Mouse (Mus musculus): ENCODE results near the gene Chka.
A peak's percentile ranks its signal among the peaks of the same experiment; 100 is the strongest.

The Chka gene

GRCm38 (mm10) chr19:3890181-3890580, 38.6 kb downstream of the Chka start:
- no peak for DNase-seq

- no peak for DNase-seq
Observed at GRCm38 (mm10) chr19:3893545-3894116, 42.1 kb downstream of the Chka start.

- no peak for DNase-seq
Observed at GRCm38 (mm10) chr19:3894294-3894693, 42.7 kb downstream of the Chka start.

- DNase-seq, result no peak
Observed at GRCm38 (mm10) chr19:3895171-3895631, 43.6 kb downstream of the Chka start.

GRCm38 (mm10) chr19:3896208-3896607, 44.6 kb downstream of the Chka start:
- no peak for DNase-seq

GRCm38 (mm10) chr19:3897557-3897956, 46.0 kb downstream of the Chka start:
- DNase-seq, result no peak

- DNase-seq, result no peak
Observed at GRCm38 (mm10) chr19:3898952-3899351, 47.4 kb downstream of the Chka start.

GRCm38 (mm10) chr19:3899618-3900017, 48.0 kb downstream of the Chka start:
- no peak for DNase-seq

GRCm38 (mm10) chr19:3902966-3903365, 51.4 kb downstream of the Chka start:
- DNase-seq, result no peak

GRCm38 (mm10) chr19:3903648-3904362, 52.2 kb downstream of the Chka start:
- no peak for DNase-seq

GRCm38 (mm10) chr19:3904363-3904675, 52.7 kb downstream of the Chka start:
- DNase-seq, result no peak

GRCm38 (mm10) chr19:3905261-3905969, 53.8 kb downstream of the Chka start:
- peak; percentile 55 for DNase-seq

GRCm38 (mm10) chr19:3906326-3906725, 54.8 kb downstream of the Chka start:
- no peak for DNase-seq

GRCm38 (mm10) chr19:3906795-3907786, 55.5 kb downstream of the Chka start, which contains the start of gene Tcirg1:
Gene Tcirg1, minus strand, starts transcription at chr19:3907133.
- DNase-seq, result peak; percentile 88

- peak; percentile 41 for DNase-seq
Observed at GRCm38 (mm10) chr19:3907876-3908660, 56.5 kb downstream of the Chka start.

- DNase-seq, result peak; percentile 43
Observed at GRCm38 (mm10) chr19:3910206-3910605, 58.6 kb downstream of the Chka start.

- peak; percentile 98 for DNase-seq
Observed at GRCm38 (mm10) chr19:3912337-3913204, 61.0 kb downstream of the Chka start, which contains the start of gene Ndufs8. Gene Ndufs8, minus strand, starts transcription at chr19:3912774.

GRCm38 (mm10) chr19:3913692-3914091, 62.1 kb downstream of the Chka start:
- DNase-seq, result no peak

GRCm38 (mm10) chr19:3914535-3914934, 63.0 kb downstream of the Chka start:
- no peak for DNase-seq

GRCm38 (mm10) chr19:3916727-3917126, 65.2 kb downstream of the Chka start:
- DNase-seq, result no peak

- no peak for DNase-seq
Observed at GRCm38 (mm10) chr19:3919928-3920327, 68.4 kb downstream of the Chka start.
